Mouse (Mus musculus) right cerebral cortex, postnatal 14 days (tissue): Measurements from ENCODE around the gene Iqsec1.
"Not testable (repeated sequence)": the region's sequence is repeated elsewhere in the genome, so short reads cannot be mapped to it uniquely, and the experiment has no call there.

Experiments
- DNase-seq: peaks from one replicate; pipeline ENCODE4 v3.0.0; 2022

The Iqsec1 gene

DNA sequence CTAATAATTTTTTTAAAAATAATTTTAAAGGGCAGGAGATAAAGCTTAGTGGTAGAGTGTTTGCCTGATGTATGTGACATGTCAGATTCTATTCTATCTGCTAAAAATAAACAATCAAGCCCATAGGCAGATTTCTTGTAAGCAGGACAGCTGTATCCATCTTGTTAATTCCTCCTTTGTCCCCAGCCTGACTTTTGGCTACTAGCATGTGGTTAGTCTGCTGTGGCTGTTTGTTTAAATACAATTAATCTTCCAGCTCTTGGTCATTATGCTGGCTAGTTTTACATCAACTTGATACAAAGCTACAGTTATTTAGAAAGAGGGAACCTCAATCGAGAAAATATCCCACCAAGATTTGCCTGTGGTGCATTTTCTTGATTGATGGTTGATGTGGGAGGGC lies 337.9 kb downstream of the Iqsec1 start:
- no peak for DNase-seq

DNA sequence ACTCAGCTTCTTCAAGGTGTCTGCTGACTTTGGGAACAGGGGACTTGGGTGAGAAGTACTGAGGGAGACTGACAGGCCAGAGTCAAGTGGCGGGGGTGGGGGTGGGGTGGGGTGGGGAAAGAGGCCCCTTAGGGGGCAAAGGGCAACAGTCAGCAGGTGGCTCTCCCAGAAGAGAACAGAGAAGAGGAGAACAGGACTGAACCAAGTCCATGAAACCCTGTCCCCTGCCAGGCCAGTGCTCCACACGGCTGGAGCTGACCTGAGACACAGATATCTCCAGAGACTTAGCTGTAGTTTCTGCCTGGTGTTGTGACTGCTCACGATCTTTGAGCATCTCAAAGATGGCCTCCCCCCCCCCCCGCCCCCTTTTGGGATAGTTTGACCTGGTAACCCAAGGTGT lies 339.2 kb downstream of the Iqsec1 start:
- DNase-seq, result no peak

GRCm38 (mm10) chr6:90648391-90648790 lies 340.1 kb downstream of the Iqsec1 start:
- DNase-seq, result no peak

DNA sequence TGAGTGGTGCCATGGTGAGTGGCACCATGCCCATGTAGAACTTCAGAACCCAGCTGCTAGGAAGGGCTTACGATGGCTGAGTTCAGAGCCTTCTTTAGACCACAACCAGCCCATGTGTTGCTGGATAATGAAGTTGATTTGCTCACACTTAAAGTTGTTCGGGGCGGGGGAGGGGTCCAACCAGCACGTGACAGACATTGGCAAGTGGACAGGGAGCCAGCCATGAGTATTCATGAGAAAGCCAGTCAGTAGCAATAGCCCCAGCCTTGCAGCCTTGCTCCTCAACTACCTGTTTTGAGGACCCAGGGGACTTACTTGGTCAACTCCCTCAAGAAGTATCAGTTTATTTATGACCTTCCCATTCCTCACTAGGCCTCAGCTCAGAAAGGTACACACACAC lies 343.5 kb downstream of the Iqsec1 start:
- DNase-seq, result no peak

DNA sequence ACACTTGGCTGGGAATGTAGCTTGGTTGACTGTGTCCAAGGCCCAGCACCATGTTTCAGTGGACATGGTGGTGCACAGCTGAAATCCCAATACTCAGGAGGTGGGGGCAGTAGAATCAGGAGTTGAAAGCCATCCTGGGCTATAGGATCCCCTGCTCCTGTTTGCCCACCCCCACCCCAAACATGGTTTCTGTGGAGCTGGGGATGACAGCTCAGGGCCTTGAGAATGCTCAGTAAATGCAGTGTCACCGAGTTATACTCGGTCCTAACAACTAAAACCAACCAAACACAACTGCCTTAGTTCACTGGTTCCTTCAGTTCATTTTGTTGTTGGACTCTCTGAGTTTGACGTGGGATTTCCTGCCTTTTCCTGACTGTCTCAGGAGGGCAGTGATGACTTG lies 345.4 kb downstream of the Iqsec1 start:
- DNase-seq, result no peak

DNA sequence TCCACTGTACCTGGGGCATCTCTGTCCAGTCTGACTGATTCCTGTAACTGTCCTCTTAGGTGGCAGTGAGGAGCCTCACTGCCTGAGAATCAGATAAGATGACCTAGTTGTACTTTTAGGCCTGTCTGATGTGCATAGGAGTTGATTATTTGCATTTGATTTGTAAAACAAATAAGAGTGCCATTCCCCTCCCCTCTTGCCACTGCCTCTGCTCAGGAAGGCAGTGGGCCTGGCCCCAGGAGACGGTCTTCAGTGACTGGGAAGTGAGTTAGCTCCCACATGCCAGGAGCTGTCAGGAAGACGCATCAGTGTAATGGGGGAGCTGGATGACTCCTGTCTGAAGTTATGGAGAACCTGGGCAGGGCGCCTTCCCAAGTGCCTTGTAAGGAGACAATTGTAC lies 352.9 kb downstream of the Iqsec1 start:
- no peak for DNase-seq

GRCm38 (mm10) chr6:90635081-90635480 lies 353.4 kb downstream of the Iqsec1 start:
- no peak for DNase-seq

DNA sequence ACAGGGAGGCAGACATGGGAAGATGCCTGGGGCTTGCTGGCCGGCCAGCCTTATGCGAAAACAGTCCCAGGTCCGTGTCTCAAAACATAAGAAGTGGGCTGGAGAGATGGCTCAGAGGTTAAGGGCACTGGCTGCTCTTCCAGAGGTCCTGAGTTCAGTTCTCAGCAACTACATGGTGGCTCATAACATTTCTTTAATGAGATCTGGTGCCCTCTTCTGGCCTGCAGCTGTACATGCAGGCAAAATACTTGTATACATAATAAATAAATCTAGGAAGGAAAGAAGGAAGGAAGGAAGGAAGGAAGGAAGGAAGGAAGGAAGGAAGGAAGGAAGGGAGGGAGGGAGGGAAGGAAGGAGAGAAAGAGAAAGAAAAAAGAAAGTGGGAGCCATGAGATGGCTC lies 356.0 kb downstream of the Iqsec1 start:
- DNase-seq, result not testable (repeated sequence)

GRCm38 (mm10) chr6:90630427-90630826 lies 358.1 kb downstream of the Iqsec1 start:
- no peak for DNase-seq

- no peak for DNase-seq
Observed at GRCm38 (mm10) chr6:90629506-90629905, 359.0 kb downstream of the Iqsec1 start.

DNA sequence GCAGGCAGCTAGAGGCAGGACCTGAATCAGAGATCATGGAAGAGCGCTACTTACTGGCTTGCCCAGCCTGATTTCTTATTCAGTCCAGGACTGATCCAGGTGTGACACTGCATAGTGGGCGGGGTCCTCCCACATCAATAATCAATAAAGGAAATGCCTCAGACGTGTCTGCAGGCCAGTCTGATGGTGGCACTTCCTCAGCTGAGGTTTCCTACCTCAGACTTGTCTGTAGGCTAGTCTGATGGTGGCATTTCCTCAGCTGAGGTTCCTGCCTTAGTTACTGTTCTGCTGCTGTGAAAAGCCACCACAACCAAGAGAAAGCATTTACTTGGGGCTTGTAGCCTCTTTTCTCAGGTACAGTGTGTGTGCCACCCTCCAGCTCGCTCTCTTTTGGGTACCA lies 360.9 kb downstream of the Iqsec1 start:
- no peak for DNase-seq

GRCm38 (mm10) chr6:90625207-90625994 lies 363.1 kb downstream of the Iqsec1 start:
- DNase-seq, result no peak

GRCm38 (mm10) chr6:90624733-90625132 lies 363.8 kb downstream of the Iqsec1 start:
- DNase-seq, result no peak

GRCm38 (mm10) chr6:90624184-90624583 lies 364.3 kb downstream of the Iqsec1 start:
- no peak for DNase-seq

- DNase-seq, result no peak
Observed at GRCm38 (mm10) chr6:90623456-90623836, 365.0 kb downstream of the Iqsec1 start.

DNA sequence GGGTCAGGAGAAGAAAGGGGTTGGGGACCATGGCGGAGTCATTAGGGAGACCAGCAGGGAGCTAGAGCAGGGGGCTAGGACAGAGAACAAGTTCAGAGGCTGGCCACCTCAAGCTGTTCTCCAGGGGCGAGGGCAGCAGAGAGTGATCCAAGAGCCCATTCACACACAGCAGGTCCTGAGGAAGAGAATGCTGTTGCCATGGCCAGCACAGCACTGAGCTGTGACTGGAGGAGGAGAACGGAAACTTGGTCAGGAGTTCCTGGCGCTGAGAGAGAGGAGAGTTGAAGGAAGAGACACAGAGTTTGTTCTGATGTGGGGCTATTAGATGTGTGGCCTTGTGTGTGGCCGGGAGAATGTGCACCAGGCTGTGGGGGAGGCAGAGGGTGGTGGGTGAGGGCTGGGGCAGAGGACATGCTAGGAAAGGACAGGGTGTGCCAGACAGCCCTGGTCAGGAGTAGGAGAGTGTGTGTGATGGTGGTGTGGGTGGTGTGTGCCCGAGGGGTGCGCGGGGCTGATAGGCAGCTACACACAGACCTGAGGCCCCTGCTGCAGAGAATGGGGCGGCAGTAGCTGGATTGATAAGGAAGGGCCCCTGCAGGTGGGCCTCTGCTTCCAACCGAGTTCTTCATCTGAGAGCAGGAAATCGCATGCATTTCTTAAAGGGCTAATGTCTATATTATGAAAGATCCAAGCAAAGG lies 365.6 kb downstream of the Iqsec1 start:
- DNase-seq, result no peak

GRCm38 (mm10) chr6:90621584-90621890 lies 366.9 kb downstream of the Iqsec1 start:
- DNase-seq, result no peak

GRCm38 (mm10) chr6:90620791-90621583 lies 367.5 kb downstream of the Iqsec1 start:
- DNase-seq, result no peak

DNA sequence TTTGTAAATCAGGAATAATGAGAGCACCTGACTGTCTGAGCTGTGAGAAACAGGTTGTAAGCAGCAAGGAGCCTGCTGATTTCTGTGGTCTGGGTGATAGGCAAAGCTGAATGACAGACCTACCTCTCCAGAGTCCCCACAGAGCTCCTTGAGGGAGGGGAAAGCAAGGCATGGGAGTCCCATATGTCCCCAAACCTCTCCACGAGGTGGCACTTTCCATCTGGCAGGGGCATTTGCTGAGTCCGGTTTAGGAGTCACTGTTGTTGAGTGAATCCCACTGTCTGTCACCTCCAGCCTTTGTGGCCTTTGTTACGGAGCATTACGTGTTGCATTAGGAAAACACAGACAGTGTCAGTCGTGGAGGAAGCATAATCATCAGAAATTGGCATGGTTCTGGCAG lies 368.5 kb downstream of the Iqsec1 start:
- DNase-seq, result no peak

DNA sequence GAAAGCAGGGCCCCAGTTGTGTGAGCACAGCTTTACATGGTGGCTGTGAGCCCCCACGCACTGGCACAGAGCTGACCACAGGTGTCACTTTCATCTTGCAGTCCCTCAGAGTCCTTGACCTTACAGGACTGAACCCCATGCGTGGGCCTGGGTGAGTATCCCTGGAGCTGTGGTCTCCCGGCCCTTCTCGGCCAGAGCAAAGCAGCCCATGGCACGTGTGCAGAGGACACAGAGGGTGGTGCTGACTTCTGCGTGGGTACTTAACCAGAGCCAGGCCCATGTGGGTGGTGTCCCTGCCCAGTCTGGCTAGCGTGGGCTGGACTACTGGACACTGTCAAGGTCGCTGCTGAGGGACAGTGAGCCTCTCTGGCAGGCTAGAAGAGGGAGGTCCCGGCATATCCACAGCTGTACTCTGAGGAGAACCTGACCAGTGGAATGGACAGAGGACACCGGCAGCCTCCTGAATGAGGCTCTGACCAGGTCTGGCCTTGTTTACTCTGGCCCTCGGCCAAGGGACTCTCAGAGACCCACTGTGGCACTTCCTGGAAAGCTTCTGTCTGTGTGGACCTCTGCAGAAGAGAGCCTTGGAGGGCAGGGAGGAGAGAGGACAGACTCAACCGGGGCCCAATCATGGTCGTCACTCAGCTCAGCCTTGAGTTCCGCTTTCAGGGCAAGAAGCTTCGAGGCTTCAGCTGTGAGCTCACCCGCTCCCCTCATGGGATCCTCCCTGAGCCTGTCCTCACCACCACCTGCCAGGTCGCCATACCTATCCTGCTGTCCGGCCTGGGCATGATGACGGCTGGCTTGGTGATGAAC lies 369.5 kb downstream of the Iqsec1 start:
- peak; percentile 27 for DNase-seq

DNA sequence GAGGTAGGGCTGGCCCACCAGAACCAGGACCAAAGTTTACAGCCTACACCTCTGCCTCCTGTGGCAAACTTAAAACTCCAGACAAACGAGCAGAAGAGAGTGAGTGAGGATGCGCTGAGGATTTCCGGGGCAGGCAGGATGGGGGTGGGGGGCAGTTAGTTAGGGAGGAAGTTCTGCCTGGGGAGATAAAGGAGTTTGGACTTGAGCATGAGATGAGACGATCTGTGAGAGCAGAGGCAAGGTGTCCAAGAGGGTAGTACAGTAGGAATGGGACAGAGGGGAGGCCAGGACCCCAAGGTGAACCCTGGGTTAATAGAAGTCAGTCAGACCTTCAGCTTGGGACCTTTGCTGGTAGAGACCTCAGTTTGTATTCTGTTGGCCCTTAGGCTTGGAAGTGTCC lies 370.2 kb downstream of the Iqsec1 start:
- DNase-seq, result no peak

DNA sequence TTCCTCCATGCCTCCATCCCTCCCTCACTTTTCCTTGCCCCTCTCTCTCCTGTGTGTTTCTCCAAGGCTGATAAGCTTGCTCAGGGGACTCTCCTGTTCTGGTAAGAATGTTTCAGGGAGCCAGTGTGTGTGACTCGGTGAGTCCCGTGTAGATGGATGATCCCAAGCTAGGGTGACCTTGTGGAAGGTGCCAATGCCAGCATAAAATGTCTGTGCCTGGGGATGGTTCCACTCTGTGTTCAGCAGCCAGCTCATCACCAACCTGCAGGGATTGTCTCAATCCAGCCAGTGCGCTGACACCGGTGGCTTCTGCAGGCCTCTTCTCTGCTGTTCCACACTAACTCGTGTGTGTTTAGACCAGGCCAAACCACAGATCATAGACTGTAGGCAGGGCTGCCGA lies 372.0 kb downstream of the Iqsec1 start:
- no peak for DNase-seq

DNA sequence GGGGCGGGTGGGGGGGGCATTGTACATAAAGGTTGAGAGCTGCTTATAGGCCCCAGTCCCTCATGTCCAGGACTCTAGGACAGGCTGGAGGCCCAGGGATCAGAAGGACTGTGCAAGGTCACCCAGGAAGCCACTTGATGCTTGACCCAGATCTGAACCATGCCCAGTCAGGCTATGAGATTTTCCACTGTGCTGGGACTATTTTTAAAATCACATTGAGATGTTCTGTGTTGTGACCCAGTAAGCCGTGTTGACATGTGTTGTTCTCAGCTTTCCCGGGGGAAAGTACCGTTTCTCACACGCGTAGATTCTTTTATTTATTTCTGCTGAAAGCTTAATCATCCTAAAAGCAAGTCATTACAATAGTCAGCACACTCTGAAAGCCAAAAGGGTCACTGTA lies 372.5 kb downstream of the Iqsec1 start:
- no peak for DNase-seq
